Mouse (Mus musculus) activated CD4-positive, CD25-positive, alpha-beta regulatory T cell, adult 4 months (primary cell): ENCODE results near the gene Pdzrn4. TPM values are rescaled to one million over a fixed set of nuclear protein-coding genes. Genes with fewer than 3 reads are reported as not detected.

Experiments used
- ATAC-seq: one replicate; pipeline ENCODE4 v1.8.0; 2017
- polyA plus RNA-seq, 2 experiments: library from polyadenylated mRNA; unstranded; fragments of 100-300 nt; shearing (Covaris generic); gene quantifications; one replicate each; pipeline ENCODE4 v1.2.1; 2017

Pdzrn4 gene
- polyA plus RNA-seq, 2 experiments from 2014 or later: 0.15 TPM; not detected in 1

- ATAC-seq: no peak
Measured at GRCm38 (mm10) chr15:92746081-92746480, 349.4 kb downstream of the Pdzrn4 start.

GRCm38 (mm10) chr15:92752167-92752566, 355.5 kb downstream of the Pdzrn4 start:
- no peak for ATAC-seq

DNA sequence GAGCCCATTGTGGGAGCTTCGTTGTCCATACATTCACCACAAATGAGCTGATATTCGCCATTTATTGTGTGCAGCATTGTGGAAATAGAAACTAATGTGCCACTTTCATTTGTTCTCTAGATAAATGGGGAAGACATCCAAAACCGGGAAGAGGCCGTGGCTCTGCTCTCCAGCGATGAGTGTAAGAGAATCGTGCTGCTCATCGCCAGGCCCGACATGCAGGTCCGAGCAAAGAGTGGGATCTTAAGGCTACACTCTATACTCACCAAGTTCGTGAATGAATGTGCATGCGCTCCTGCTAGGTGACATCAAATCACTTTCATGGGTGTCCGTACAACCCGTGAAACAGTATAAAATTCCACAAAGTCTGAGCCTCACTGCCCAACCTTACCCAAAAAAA, 355.9 kb downstream of the Pdzrn4 start:
- ATAC-seq: no peak

- no peak for ATAC-seq
Measured at GRCm38 (mm10) chr15:92757085-92757903, 360.6 kb downstream of the Pdzrn4 start.

- ATAC-seq: no peak
Measured at GRCm38 (mm10) chr15:92759001-92759400, 362.3 kb downstream of the Pdzrn4 start.

GRCm38 (mm10) chr15:92763303-92763702, 366.6 kb downstream of the Pdzrn4 start:
- ATAC-seq: no peak

GRCm38 (mm10) chr15:92769535-92769934, 372.9 kb downstream of the Pdzrn4 start:
- no peak for ATAC-seq

- no peak for ATAC-seq
Measured at GRCm38 (mm10) chr15:92788036-92788435, 391.4 kb downstream of the Pdzrn4 start.

GRCm38 (mm10) chr15:92794275-92794674, 397.6 kb downstream of the Pdzrn4 start:
- no peak for ATAC-seq

DNA sequence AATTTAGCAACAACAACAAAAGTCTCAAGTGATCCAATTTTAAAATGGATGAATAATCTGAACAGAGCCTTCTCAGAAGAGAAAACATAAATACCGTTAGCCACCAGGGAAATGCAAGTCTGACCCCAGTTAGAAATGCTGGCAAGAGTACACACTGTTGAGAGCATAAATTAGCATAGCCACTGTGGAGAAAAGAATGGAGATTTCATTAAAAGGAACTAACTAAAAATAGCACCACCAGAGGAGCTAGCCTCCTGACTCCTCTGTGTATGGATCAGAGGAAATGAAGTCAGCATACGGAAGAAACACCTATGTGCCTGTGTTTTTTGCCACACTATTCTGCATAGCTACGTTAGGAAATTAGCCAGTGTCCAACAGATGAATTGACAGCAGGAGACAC, 409.3 kb downstream of the Pdzrn4 start:
- ATAC-seq: no peak

DNA sequence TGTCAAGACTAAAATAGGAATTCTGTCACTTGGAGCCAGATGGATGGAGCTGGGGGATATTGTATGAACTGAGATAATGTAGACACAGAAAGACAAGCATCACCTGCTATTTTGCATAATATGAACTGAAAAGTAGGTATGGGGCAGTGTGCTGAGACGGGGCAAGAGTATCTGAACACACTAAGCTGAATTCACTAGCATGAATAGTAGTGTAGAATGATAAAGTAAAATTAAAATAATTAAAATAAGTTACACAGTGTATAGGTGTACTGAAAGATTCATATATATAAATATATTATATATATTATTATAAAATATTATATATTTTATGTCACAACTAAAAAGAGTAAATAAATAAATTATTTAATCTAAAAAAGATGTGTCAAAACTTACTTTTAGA, 409.7 kb downstream of the Pdzrn4 start:
- ATAC-seq: no peak
